Mouse (Mus musculus) bone marrow, adult 2 months (tissue): Measurements from ENCODE around the gene Snx30.

ENCODE experiments used
- CTCF ChIP-seq: fragments of 200-500 bp; IDR thresholded peaks from 2 replicates; pipeline ENCODE4 v1.5.1; 2011; ENCODE audit warnings: low read length, control low read depth; ENCODE audit not compliant: control insufficient read depth, insufficient read depth
- POLR2A ChIP-seq: fragments of 200-500 bp; IDR thresholded peaks from 2 replicates; pipeline ENCODE4 v1.6.1; 2011; ENCODE audit warnings: low read depth, mild to moderate bottlenecking, control low read depth, low read length, borderline replicate concordance; ENCODE audit not compliant: control insufficient read depth

GRCm38 (mm10) chr4:59782853-59783684, 22.6 kb upstream of the Snx30 start:
- TF ChIP-seq CTCF = no peak
- TF ChIP-seq POLR2A = no peak
